Mouse (Mus musculus) stomach, postnatal 0 days (tissue): ENCODE data around the gene Smad6.

ENCODE experiments used
- CTCF ChIP-seq: IDR thresholded peaks from 2 replicates; pipeline ENCODE4 v1.5.1; 2016; ENCODE audit warnings: antibody characterized with exemption, low read depth, mild to moderate bottlenecking, moderate library complexity
- EP300 ChIP-seq: optimal IDR thresholded peaks from 2 replicates; pipeline ENCODE3; 2016; ENCODE audit warnings: antibody characterized with exemption

- TF ChIP-seq CTCF (no peak), EP300 (no peak)
Observed at GRCm38 (mm10) chr9:64021319-64021850, 474 bp downstream of the Smad6 start.
